Mouse (Mus musculus): Measurements from ENCODE around the gene Txnrd3. TPM values are rescaled to one million over a fixed set of nuclear protein-coding genes. Genes with fewer than 3 reads are reported as not detected.

The Txnrd3 gene
- total RNA-seq, 1 experiment = 4.9 TPM

Other genes starting within 250 kb of the Txnrd3 start
- gene Chchd6, start 48.3 kb upstream of the Txnrd3 start, total RNA-seq (2012; rRNA removed) = 28.0 and 32.8 TPM in 2 replicates
- gene Vmn1r40, start 63.6 kb downstream of the Txnrd3 start, total RNA-seq (2012; rRNA removed) = not detected in 2 replicates
- gene Vmn1r41, start 96.8 kb downstream of the Txnrd3 start, total RNA-seq (2012; rRNA removed) = not detected in 2 replicates
- not detected in 2 replicates for gene Vmn1r42, start 232.4 kb downstream of the Txnrd3 start, total RNA-seq (2012; rRNA removed)
- gene Vmn1r43, start 232.4 kb downstream of the Txnrd3 start, total RNA-seq (2012; rRNA removed) = 0.13 TPM in 1 of 2 replicates, not detected in the other
- gene Vmn1r44, start 239.7 kb downstream of the Txnrd3 start, total RNA-seq (2012; rRNA removed) = not detected in 2 replicates